Mouse (Mus musculus) lung, adult 2 months (tissue): ENCODE measurements around the gene Hlf.

ENCODE experiments used
- CTCF ChIP-seq: fragments of 200-500 bp; IDR thresholded peaks from 2 replicates; pipeline ENCODE4 v1.5.1; 2011; ENCODE audit warnings: mild to moderate bottlenecking, low read length, control low read depth; ENCODE audit not compliant: insufficient read depth
- POLR2A ChIP-seq: fragments of 200-500 bp; IDR thresholded peaks from 2 replicates; pipeline ENCODE4 v1.6.1; 2011; ENCODE audit warnings: low read depth, mild to moderate bottlenecking, control low read depth, low read length, borderline replicate concordance; ENCODE audit errors: extremely low read depth

DNA sequence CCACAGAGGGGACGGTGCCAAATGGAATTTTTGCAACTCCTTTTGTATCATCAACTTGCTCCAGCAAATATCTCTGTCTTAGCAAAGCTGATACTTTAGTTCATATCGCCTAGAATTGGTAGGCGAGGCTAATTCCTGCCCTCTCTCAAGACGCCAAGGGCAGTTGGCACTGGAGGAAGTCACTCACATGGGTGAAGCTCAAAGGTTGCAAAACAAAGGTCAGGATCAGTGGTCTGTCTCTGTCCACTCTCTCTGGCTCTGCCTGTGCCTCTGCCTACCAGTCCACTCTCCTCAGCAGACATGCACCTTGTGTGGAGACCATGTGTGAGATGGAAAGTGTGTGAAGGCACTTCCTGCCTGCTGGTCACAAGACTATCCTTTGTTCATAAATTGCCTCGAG is 48.4 kb downstream of the Hlf start:
- TF ChIP-seq CTCF (no peak), POLR2A (no peak)
